Mouse (Mus musculus): ENCODE results near the gene Nek8.

- TF ChIP-seq CTCF (IDR thresholded peaks at IDR 0.05; ENCODE audit: borderline replicate concordance, insufficient read depth, low read depth, low read length): peak; percentile 38; the same call in 1 of the 2 replicates
- peak; percentile 98; the same call in 1 of the 2 replicates for TF ChIP-seq POLR2A (IDR thresholded peaks at IDR 0.05; ENCODE audit: borderline replicate concordance, insufficient read depth, low read length)
Measured at GRCm38 (mm10) chr11:78182961-78183844, 6.7 kb upstream of the Nek8 start, which contains the start of gene Rpl23a.

Data from cerebellum, adult 2 months (tissue).